Mouse (Mus musculus) effector memory CD4-positive, alpha-beta T cell, adult 7 months (primary cell): ENCODE results near the gene Gm17662. TPM values are rescaled to one million over a fixed set of nuclear protein-coding genes. Genes with fewer than 3 reads are reported as not detected.

ENCODE experiments used
- polyA plus RNA-seq: library from polyadenylated mRNA; unstranded; fragments of 100-300 nt; shearing (Covaris generic); gene quantifications from one replicate; pipeline ENCODE4 v1.2.1, GENCODE M21; 2017

Gm17662 gene
- not detected for polyA plus RNA-seq

GRCm38 (mm10) chr4:104857029-104857428 is at the start of gene Gm17662:
Gene Gm17662, plus strand, starts transcription at chr4:104857329.

GRCm38 (mm10) chr4:104876323-104876722 is 19.2 kb downstream of the Gm17662 start, which contains the start of gene C8a:
Gene C8a, minus strand, starts transcription at chr4:104876398.

Other genes with a start within 250 kb of the Gm17662 start
- not detected for gene C8b, start 91.0 kb upstream of the Gm17662 start, polyA plus RNA-seq
- gene C8a, start 19.1 kb downstream of the Gm17662 start, polyA plus RNA-seq: not detected
- gene Fyb2, start 56.1 kb downstream of the Gm17662 start, polyA plus RNA-seq: not detected